Mouse (Mus musculus) thymus, adult 2 months (tissue): ENCODE measurements around the gene Hist1h2bf.

Experiments
- CTCF ChIP-seq: fragments of 200-500 bp; IDR thresholded peaks from 2 replicates; pipeline ENCODE4 v1.5.1; 2012; ENCODE audit warnings: mild to moderate bottlenecking, control low read depth, low read length, moderate library complexity, borderline replicate concordance; ENCODE audit not compliant: control insufficient read depth, poor library complexity, insufficient read depth; ENCODE audit errors: extremely low read depth
- POLR2A ChIP-seq: fragments of 200-500 bp; IDR thresholded peaks from 2 replicates; pipeline ENCODE4 v1.6.1; 2012; ENCODE audit warnings: mild to moderate bottlenecking, low read length, control low read depth, moderate library complexity; ENCODE audit not compliant: control insufficient read depth, poor library complexity, insufficient read depth; ENCODE audit errors: extremely low read depth

GRCm38 (mm10) chr13:23582219-23583056, 8.4 kb upstream of the Hist1h2bf start:
- no peak for TF ChIP-seq CTCF
- no peak for TF ChIP-seq POLR2A
